Mouse (Mus musculus) forebrain, embryonic 14.5 days (tissue): ENCODE measurements at regions not wholly inside any gene's neighbourhood (a gene's known extent, or its start where the extent isn't known, plus 50 kb on each side); places are given as distances from the start of the nearest gene placed in this dataset.

Source experiments
- ATAC-seq: fragments of 200-750 bp; cut with Nextera tagmentation; 2 replicates; pipeline ENCODE4 v1.8.0; 2017; ENCODE audit warnings: mild to moderate bottlenecking, moderate library complexity
- DNase-seq: peaks from one replicate; pipeline ENCODE4 v3.0.0-alpha.2; 2015; ENCODE audit warnings: low spot score
- H3K27ac ChIP-seq: fragments of 300-500 bp; sonication (generic); 2 replicates; pipeline ENCODE4 v1.5.1; 2014; ENCODE audit warnings: low read depth, mild to moderate bottlenecking, control low read depth, low read length, moderate library complexity
- H3K27me3 ChIP-seq: fragments of 300-500 bp; sonication (generic); replicated peaks from 2 replicates; pipeline ENCODE4 v1.6.1; 2014; ENCODE audit warnings: low read length, control low read depth, mixed read lengths; ENCODE audit not compliant: control insufficient read depth, insufficient read depth
- H3K36me3 ChIP-seq: fragments of 300-500 bp; sonication (generic); 2 replicates; pipeline ENCODE4 v1.6.1; 2014; ENCODE audit warnings: low read length, control low read depth; ENCODE audit not compliant: control insufficient read depth, insufficient read depth
- H3K4me1 ChIP-seq: fragments of 300-500 bp; sonication (generic); 2 replicates; pipeline ENCODE4 v1.6.1; 2014; ENCODE audit warnings: antibody characterized with exemption, low read length, control low read depth; ENCODE audit not compliant: control insufficient read depth, insufficient read depth
- H3K4me2 ChIP-seq: fragments of 300-500 bp; sonication (generic); 2 replicates; pipeline ENCODE4 v1.6.1; 2014; ENCODE audit warnings: mild to moderate bottlenecking, control low read depth, low read length
- H3K4me3 ChIP-seq: fragments of 300-500 bp; sonication (generic); 2 replicates; pipeline ENCODE4 v1.5.1; 2014; ENCODE audit warnings: low read depth, low read length, control low read depth
- H3K9ac ChIP-seq: fragments of 300-500 bp; sonication (generic); 2 replicates; pipeline ENCODE4 v1.6.1; 2014; ENCODE audit warnings: mild to moderate bottlenecking, low read length, control low read depth, moderate library complexity
- H3K9me3 ChIP-seq: fragments of 300-500 bp; sonication (generic); replicated peaks from 2 replicates; pipeline ENCODE4 v1.6.1; 2016; ENCODE audit warnings: low read length, control low read depth, mixed read lengths; ENCODE audit not compliant: control insufficient read depth
- WGBS: fragments of 180-500 bp; shearing (Covaris S2); extraction: QIAGEN DNeasy Blood & Tissue Kit; methylation state at CpG from one replicate; pipeline ENCODE4 v1.1.7; 2014; 5-methylcytosine and 5-hydroxymethylcytosine counted together

DNA sequence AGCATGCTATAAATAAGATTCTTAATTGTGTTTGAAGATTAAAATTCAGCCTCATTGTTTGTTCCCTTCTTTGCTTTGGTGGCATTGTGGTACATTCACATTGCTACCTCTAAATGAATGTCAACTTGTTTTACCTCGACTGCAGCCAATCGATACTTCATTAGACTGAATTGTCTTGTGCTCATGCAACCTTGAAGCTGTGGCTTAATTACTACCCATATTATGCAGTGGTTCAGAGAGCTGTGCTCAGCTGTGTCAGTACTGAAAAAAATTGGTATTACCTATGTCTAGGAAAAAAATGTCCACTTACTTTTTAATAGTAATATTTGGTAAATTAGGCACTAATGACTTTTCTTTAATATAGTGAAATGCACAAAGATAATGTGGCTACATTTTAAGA, 1523.6 kb upstream of the Gm8797 start:
- Histone ChIP-seq H3K4me3 (no peak overlapping the region), H3K4me1 (no peaks in the 10 kb centered on the region), H3K27me3 (no peaks in the 10 kb centered on the region), H3K9ac (no peak overlapping the region), H3K36me3 (no peaks in the 10 kb centered on the region), H3K27ac (no peak overlapping the region), H3K4me2 (no peak overlapping the region), H3K9me3 (no peaks in the 10 kb centered on the region)
- WGBS: 13% methylated on average over 2 of the region's 2 CpGs
- DNase-seq: no peak
- no peak for ATAC-seq

DNA sequence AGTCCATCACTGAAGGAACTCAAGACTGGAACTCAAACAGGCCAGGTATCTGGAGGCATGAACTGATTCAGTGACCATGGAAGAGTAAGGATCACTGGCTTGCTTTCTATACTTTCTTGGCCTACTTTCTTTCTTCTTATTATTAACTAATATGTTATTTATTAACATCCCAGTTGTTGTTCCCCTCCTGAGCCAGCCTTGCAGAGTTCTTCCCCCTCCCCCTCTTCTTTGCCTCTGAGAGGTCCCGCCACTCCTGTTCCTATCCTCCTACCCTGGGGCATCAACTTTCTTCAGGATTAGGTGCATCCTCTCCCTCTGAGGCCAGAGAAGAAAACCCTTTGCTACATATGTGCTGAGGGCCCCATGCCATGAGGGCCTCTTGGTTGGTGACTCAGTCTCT, 1479.2 kb upstream of the Gm8797 start:
- WGBS: 94% methylated on average over 1 of the region's 1 CpGs
- Histone ChIP-seq H3K27ac (no peak overlapping the region), H3K27me3 (no peaks in the 10 kb centered on the region), H3K9ac (no peak overlapping the region), H3K4me1 (no peaks in the 10 kb centered on the region), H3K4me3 (no peak overlapping the region), H3K4me2 (no peak overlapping the region), H3K9me3 (no peaks in the 10 kb centered on the region), H3K36me3 (no peaks in the 10 kb centered on the region)
- DNase-seq (no peak), ATAC-seq (no peak)

DNA sequence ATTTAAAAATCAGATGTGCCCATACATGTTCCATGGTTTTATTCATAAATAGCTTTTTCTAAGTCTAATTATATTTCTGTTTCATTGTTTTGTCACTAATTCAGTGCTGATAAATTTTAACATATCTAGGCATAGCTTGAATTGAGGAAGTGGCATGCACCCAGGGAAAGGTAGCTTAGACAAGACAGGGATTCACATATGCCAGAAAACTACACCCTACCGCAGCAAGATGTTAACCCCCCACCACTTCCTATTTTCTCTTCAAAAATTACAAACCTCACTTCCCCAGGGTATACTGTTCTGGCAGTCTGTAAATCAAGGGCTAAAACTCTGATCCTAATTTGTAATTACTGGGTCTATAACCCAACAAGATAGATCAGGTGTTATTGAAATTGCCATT, 1476.0 kb upstream of the Gm8797 start:
- Histone ChIP-seq H3K9ac (no peak overlapping the region), H3K27me3 (no peaks in the 10 kb centered on the region), H3K4me1 (no peaks in the 10 kb centered on the region), H3K27ac (no peak overlapping the region), H3K9me3 (no peaks in the 10 kb centered on the region), H3K4me3 (no peak overlapping the region), H3K36me3 (no peaks in the 10 kb centered on the region), H3K4me2 (no peak overlapping the region)
- no peak for DNase-seq
- WGBS: 84% methylated on average over 1 of the region's 1 CpGs
- ATAC-seq: no peak

DNA sequence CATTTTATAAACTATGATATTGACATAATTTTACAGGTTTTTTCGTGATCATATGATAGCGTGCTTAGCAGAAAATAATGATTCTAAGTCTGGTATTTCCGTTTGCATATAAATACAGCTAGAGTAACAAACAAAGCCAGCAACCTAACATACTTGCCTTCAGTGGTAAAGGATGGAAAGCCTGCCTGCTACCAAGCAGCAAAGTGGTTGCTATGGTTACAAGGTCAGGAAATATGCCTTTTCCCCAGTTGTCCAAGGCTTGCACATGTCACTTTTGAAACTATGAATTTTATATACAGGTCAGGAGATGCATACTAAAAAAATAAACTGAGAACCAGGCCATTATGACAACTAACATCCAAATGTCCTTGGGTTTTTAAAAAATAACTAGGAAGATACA, 1472.6 kb upstream of the Gm8797 start:
- 19% methylated on average over 3 of the region's 3 CpGs for WGBS
- Histone ChIP-seq H3K36me3 (no peaks in the 10 kb centered on the region), H3K4me1 (0 out of 2 replicates have a peak, but pooled peaks cover 4% of the 10 kb centered on the region), H3K27ac (no peak overlapping the region), H3K4me3 (no peak overlapping the region), H3K9me3 (no peaks in the 10 kb centered on the region), H3K4me2 (no peak overlapping the region), H3K9ac (no peak overlapping the region), H3K27me3 (no peaks in the 10 kb centered on the region)
- peak; percentile 79 for ATAC-seq
- peak; percentile 74 for DNase-seq

DNA sequence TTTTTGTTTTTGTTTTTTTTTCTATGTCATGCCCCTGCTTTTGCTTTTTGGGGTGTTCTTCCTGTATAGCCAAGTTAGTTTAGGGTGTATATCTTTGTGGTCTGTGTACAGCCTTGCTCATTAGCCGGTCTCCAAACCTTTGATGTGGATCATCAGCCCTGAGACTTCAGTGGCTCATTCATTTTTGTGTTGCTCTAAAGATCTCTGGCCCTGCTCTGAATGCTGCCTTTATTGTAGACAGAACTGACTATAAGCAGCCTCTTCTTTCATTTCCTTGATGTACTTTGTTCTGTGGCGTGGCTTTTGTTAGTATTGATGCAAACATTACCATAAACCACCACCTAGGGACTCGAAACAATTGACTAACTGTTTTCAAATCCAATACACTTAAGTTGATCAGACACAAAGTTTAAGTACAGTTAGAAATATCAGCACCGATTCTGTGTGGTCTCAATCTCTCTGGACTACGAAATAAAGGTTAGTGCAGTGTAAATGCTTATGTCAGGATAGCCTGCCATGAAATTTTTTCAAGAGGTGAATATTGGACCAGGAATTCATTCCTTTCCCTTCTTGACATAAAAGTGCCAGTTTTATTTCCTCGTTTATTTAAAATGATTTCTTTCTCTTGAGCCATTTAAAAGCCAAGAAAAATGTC, 1470.1 kb upstream of the Gm8797 start:
- 1% methylated on average over 6 of the region's 6 CpGs for WGBS

DNA sequence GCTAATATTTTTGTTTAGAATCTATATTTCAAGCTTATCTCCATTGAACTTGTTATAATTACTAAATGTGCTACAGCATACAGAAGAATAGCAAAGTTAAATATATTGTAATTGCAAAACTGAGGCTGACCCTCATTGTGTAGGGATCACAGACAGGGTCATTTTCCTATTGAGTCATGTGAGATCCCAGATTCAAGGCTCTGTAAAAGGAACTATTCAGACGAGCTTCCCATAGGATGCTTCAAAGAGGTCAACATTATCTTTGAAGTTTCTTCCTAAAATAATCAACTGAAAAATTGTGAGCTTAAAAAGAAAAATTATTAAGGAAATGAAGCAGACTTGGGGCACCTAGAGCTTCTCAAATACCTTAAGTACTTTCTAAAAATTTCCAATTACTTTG, 1469.5 kb upstream of the Gm8797 start:
- no peak for DNase-seq
- Histone ChIP-seq H3K27ac (no peak overlapping the region), H3K9me3 (no peaks in the 10 kb centered on the region), H3K9ac (no peak overlapping the region), H3K4me1 (0 out of 2 replicates have a peak, but pooled peaks cover 4% of the 10 kb centered on the region), H3K27me3 (no peaks in the 10 kb centered on the region), H3K4me2 (no peak overlapping the region), H3K4me3 (no peak overlapping the region), H3K36me3 (no peaks in the 10 kb centered on the region)
- WGBS: 5% methylated on average over 1 of the region's 1 CpGs
- ATAC-seq: no peak

More for the DNA sequence above, 1470.1 kb upstream of the Gm8797 start:
- Histone ChIP-seq H3K4me1 (0 out of 2 replicates have a peak, but pooled peaks cover 4% of the 10 kb centered on the region), H3K4me3 (no peak overlapping the region), H3K9ac (no peak overlapping the region), H3K27ac (no peak overlapping the region), H3K36me3 (no peaks in the 10 kb centered on the region), H3K4me2 (no peak overlapping the region), H3K27me3 (no peaks in the 10 kb centered on the region), H3K9me3 (no peaks in the 10 kb centered on the region)
- peak; percentile 32 for DNase-seq
- peak; percentile 33 for ATAC-seq

DNA sequence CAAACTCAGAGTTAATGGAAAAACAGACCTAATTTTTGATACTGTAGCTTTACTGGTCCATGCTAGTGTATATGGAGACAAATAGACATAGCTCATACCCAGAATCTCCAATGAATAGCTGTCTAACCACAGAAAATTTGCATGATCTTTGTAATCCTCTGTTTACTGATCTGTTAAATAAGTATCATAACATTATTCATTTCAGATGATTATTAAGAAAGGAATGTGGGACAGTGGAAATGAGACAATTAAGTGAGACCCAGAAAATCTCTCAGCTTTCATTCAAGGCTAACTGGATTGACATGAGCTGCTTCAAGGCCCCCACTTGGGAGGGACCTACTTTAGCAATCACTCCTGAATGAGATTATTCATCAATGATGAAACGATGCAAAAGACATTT, 1463.5 kb upstream of the Gm8797 start:
- no peak for ATAC-seq

DNA sequence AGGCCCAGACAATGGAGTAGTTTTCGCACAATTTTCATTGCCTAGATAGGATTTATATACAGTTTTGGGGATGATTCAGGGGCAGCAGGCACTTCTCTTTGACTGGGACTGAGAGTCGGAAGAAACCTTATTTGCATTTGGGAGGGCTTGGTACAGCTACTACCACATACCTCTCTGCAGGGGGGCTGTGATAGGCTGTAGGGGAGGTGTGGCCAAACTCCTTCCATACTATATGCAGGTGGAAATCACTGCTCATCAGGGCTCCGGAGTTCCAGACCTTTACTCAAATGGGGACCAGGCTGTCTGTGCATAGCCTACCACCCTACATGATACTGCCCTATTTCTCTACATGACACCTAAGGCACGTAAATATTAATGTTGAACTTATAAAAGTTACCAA, 1414.2 kb upstream of the Gm8797 start:
- Histone ChIP-seq H3K9ac (no peak overlapping the region), H3K9me3 (no peaks in the 10 kb centered on the region), H3K4me2 (no peak overlapping the region), H3K4me1 (no peaks in the 10 kb centered on the region), H3K27ac (no peak overlapping the region), H3K4me3 (no peak overlapping the region), H3K36me3 (no peaks in the 10 kb centered on the region), H3K27me3 (no peaks in the 10 kb centered on the region)
- 76% methylated on average over 4 of the region's 4 CpGs for WGBS
- DNase-seq (no peak), ATAC-seq (no peak)

More for the DNA sequence above, 1463.5 kb upstream of the Gm8797 start:
- Histone ChIP-seq H3K9me3 (no peaks in the 10 kb centered on the region), H3K27ac (no peak overlapping the region), H3K36me3 (no peaks in the 10 kb centered on the region), H3K27me3 (no peaks in the 10 kb centered on the region), H3K4me1 (no peaks in the 10 kb centered on the region), H3K4me3 (no peak overlapping the region), H3K4me2 (no peak overlapping the region), H3K9ac (no peak overlapping the region)
- 82% methylated on average over 1 of the region's 1 CpGs for WGBS
- no peak for DNase-seq

DNA sequence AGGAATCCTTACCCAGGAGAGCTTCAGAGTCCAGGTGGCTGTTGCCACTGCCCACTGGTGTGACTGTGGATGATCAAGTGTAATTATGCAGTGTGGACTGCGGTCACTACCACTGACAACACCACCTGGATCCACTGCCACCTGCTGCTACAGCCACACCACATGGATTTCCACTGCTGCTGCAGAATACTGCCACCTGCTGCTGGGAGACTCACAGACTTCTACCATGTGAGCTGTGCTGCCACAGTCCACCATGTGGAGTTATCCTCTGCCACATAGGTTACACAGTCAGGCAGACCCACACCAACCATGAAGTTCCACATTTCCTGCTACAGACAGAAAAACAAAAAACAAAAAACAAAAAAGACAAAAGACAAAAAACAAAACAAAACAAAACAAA, 1411.5 kb upstream of the Gm8797 start:
- H3K9me3 ChIP-seq: no peaks in the 10 kb centered on the region
- H3K4me3 ChIP-seq: no peak overlapping the region
- no peak for ATAC-seq
- no peak overlapping the region for H3K4me2 ChIP-seq
- H3K9ac ChIP-seq: no peak overlapping the region
- DNase-seq: no peak
- H3K27ac ChIP-seq: no peak overlapping the region
- H3K36me3 ChIP-seq: no peaks in the 10 kb centered on the region
- 78% methylated on average over 1 of the region's 1 CpGs for WGBS
- no peaks in the 10 kb centered on the region for H3K4me1 ChIP-seq
- H3K27me3 ChIP-seq: no peaks in the 10 kb centered on the region
